Mouse (Mus musculus) 416B (cell line): ENCODE data around the gene Slc7a11.

Experiments used
- DNase-seq: peaks from one replicate; pipeline ENCODE4 v3.0.0; 2011; ENCODE audit warnings: low read depth

Gene Slc7a11

GRCm38 (mm10) chr3:49984795-49985194, 458.6 kb downstream of the Slc7a11 start:
- no peak for DNase-seq

GRCm38 (mm10) chr3:49983429-49984268, 459.8 kb downstream of the Slc7a11 start:
- no peak for DNase-seq

GRCm38 (mm10) chr3:49973994-49974393, 469.4 kb downstream of the Slc7a11 start:
- no peak for DNase-seq

- DNase-seq = no peak
Observed at GRCm38 (mm10) chr3:49965569-49965968, 477.8 kb downstream of the Slc7a11 start.

- DNase-seq = no peak
Observed at GRCm38 (mm10) chr3:49960581-49960980, 482.8 kb downstream of the Slc7a11 start.

GRCm38 (mm10) chr3:49946845-49947244, 496.6 kb downstream of the Slc7a11 start:
- DNase-seq = no peak

- DNase-seq = no peak
Observed at GRCm38 (mm10) chr3:49944783-49945182, 498.6 kb downstream of the Slc7a11 start.

- DNase-seq = no peak
Observed at GRCm38 (mm10) chr3:49937611-49938010, 505.8 kb downstream of the Slc7a11 start.

- no peak for DNase-seq
Observed at GRCm38 (mm10) chr3:49929496-49929895, 513.9 kb downstream of the Slc7a11 start.

GRCm38 (mm10) chr3:49928509-49929263, 514.7 kb downstream of the Slc7a11 start:
- DNase-seq = no peak

- DNase-seq = no peak
Observed at GRCm38 (mm10) chr3:49913929-49914328, 529.5 kb downstream of the Slc7a11 start.

- no peak for DNase-seq
Observed at GRCm38 (mm10) chr3:49910922-49911321, 532.5 kb downstream of the Slc7a11 start.

- DNase-seq = no peak
Observed at GRCm38 (mm10) chr3:49908426-49909341, 534.7 kb downstream of the Slc7a11 start.

- DNase-seq = no peak
Observed at GRCm38 (mm10) chr3:49893945-49894344, 549.5 kb downstream of the Slc7a11 start.

GRCm38 (mm10) chr3:49887359-49887758, 556.1 kb downstream of the Slc7a11 start:
- DNase-seq = no peak

- DNase-seq = no peak
Observed at GRCm38 (mm10) chr3:49886220-49886945, 557.0 kb downstream of the Slc7a11 start.

GRCm38 (mm10) chr3:49880496-49880895, 562.9 kb downstream of the Slc7a11 start:
- DNase-seq = no peak

GRCm38 (mm10) chr3:49870786-49871185, 572.6 kb downstream of the Slc7a11 start:
- no peak for DNase-seq

GRCm38 (mm10) chr3:49867951-49868584, 575.3 kb downstream of the Slc7a11 start:
- DNase-seq = no peak

- no peak for DNase-seq
Observed at GRCm38 (mm10) chr3:49867147-49867950, 576.1 kb downstream of the Slc7a11 start.
